Mouse (Mus musculus): ENCODE measurements around the gene Nudt5.

DNA sequence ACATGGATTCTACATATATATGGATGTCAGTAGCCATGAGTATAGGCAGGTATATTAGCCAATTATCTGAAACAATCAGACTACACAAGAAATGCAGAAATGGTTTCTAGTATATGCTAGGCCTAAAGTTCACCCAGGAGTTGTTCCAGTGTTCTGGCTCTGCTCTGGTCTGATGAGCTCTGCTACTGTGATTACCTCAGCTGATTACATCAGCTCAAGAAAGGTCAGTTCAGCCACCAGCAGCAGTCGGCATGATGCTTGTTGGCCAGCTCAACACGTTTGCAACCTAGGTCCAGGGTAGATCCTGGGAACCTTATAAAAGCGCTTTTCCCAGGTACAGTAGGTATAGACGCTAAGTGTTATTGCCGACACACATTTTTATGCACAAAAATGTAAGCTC is 24.9 kb downstream of the Nudt5 start:
- TF ChIP-seq CTCF (IDR thresholded peaks at IDR 0.05 in 2 of 3, conservative IDR thresholded peaks at IDR 0.05 in 1 of 3; ENCODE audit: control insufficient read depth in 1 of 3, insufficient read depth in 1 of 3, low read depth in 2 of 3, low read length in 3 of 3, poor library complexity in 1 of 3, severe bottlenecking in 1 of 3) (no peak), MEF2A (IDR thresholded peaks at IDR 0.05; ENCODE audit: extremely low read depth, insufficient replicate concordance, low read depth, low read length, poor library complexity, severe bottlenecking) (no peak), UBTF (IDR thresholded peaks at IDR 0.05; ENCODE audit: borderline replicate concordance, insufficient read depth, low read depth, low read length) (no peak), CHD1 (IDR thresholded peaks at IDR 0.05; ENCODE audit: low read depth, low read length) (no peak), POLR2A (IDR thresholded peaks at IDR 0.05; ENCODE audit: control insufficient read depth in 1 of 2, insufficient read depth in 1 of 2, low read depth in 1 of 2, low read length in 2 of 2, poor library complexity in 1 of 2) (no peak), KAT2A (conservative IDR thresholded peaks at IDR 0.05; ENCODE audit: low read depth, low read length) (no peak), CHD2 (IDR thresholded peaks at IDR 0.05; ENCODE audit: low read length) (no peak), ZC3H11A (IDR thresholded peaks at IDR 0.05; ENCODE audit: low read depth, low read length) (no peak), MAFK (IDR thresholded peaks at IDR 0.05; ENCODE audit: borderline replicate concordance, low read depth, low read length) (no peak)
